Mouse (Mus musculus): ENCODE results near the gene Hist1h2bh. TPM values are rescaled to one million over a fixed set of nuclear protein-coding genes. Genes with fewer than 3 reads are reported as not detected.

The Hist1h2bh gene
- polyA plus RNA-seq, 1 experiment from 2014 or later, result 0.53 TPM

Other genes with a start within 250 kb of the Hist1h2bh start
- 31.4 TPM for gene Zfp322a, start 174.2 kb downstream of the Hist1h2bh start, polyA plus RNA-seq (2017; shearing (Covaris generic))
- gene Abt1, start 119.5 kb downstream of the Hist1h2bh start, polyA plus RNA-seq (2017; shearing (Covaris generic)), result 12.6 TPM
- gene Btn1a1, start 77.5 kb downstream of the Hist1h2bh start, polyA plus RNA-seq (2017; shearing (Covaris generic)), result not detected
- gene Btn2a2, start 54.5 kb downstream of the Hist1h2bh start, polyA plus RNA-seq (2017; shearing (Covaris generic)), result not detected
- gene Hist1h4h, start 12.3 kb downstream of the Hist1h2bh start, polyA plus RNA-seq (2017; shearing (Covaris generic)), result 5.4 TPM
- gene Hist1h2af, start 9.5 kb downstream of the Hist1h2bh start, polyA plus RNA-seq (2017; shearing (Covaris generic)), result not detected
- not detected for gene Hist1h3g, start 8.0 kb downstream of the Hist1h2bh start, polyA plus RNA-seq (2017; shearing (Covaris generic))
- 0.29 TPM for gene Hist1h3f, start 660 bp upstream of the Hist1h2bh start, polyA plus RNA-seq (2017; shearing (Covaris generic))
- 1.1 TPM for gene Hist1h4f, start 8.3 kb upstream of the Hist1h2bh start, polyA plus RNA-seq (2017; shearing (Covaris generic))
- gene Hist1h1d, start 9.9 kb upstream of the Hist1h2bh start, polyA plus RNA-seq (2017; shearing (Covaris generic)), result 0.20 TPM
- 0.83 TPM for gene Hist1h3e, start 19.0 kb upstream of the Hist1h2bh start, polyA plus RNA-seq (2017; shearing (Covaris generic))
- 0.97 TPM for gene Hist1h2ae, start 27.8 kb upstream of the Hist1h2bh start, polyA plus RNA-seq (2017; shearing (Covaris generic))
- gene Hist1h2bg, start 28.0 kb upstream of the Hist1h2bh start, polyA plus RNA-seq (2017; shearing (Covaris generic)), result 2.8 TPM
- gene Hist1h2bf, start 30.8 kb upstream of the Hist1h2bh start, polyA plus RNA-seq (2017; shearing (Covaris generic)), result not detected
- gene Hist1h2ad, start 31.0 kb upstream of the Hist1h2bh start, polyA plus RNA-seq (2017; shearing (Covaris generic)), result not detected
- not detected for gene Hist1h3d, start 32.4 kb upstream of the Hist1h2bh start, polyA plus RNA-seq (2017; shearing (Covaris generic))
- gene Hist1h4d, start 38.2 kb upstream of the Hist1h2bh start, polyA plus RNA-seq (2017; shearing (Covaris generic)), result 36.0 TPM
- gene Hist1h2be, start 77.7 kb upstream of the Hist1h2bh start, polyA plus RNA-seq (2017; shearing (Covaris generic)), result 2.7 TPM
- 6.7 TPM for gene Hist1h1e, start 79.2 kb upstream of the Hist1h2bh start, polyA plus RNA-seq (2017; shearing (Covaris generic))
- 0.36 TPM for gene Hist1h2ac, start 140.6 kb upstream of the Hist1h2bh start, polyA plus RNA-seq (2017; shearing (Covaris generic))
- gene Hist1h2bc, start 140.8 kb upstream of the Hist1h2bh start, polyA plus RNA-seq (2017; shearing (Covaris generic)), result 6.1 TPM
- not detected for gene Hist1h1t, start 152.4 kb upstream of the Hist1h2bh start, polyA plus RNA-seq (2017; shearing (Covaris generic))
- gene Hist1h4c, start 155.1 kb upstream of the Hist1h2bh start, polyA plus RNA-seq (2017; shearing (Covaris generic)), result 3.7 TPM
- 0.92 TPM for gene Hfe, start 167.5 kb upstream of the Hist1h2bh start, polyA plus RNA-seq (2017; shearing (Covaris generic))
- 11.3 TPM for gene Hist1h1c, start 195.4 kb upstream of the Hist1h2bh start, polyA plus RNA-seq (2017; shearing (Covaris generic))
- not detected for gene Hist1h3c, start 202.2 kb upstream of the Hist1h2bh start, polyA plus RNA-seq (2017; shearing (Covaris generic))
- 0.86 TPM for gene Hist1h2bb, start 203.3 kb upstream of the Hist1h2bh start, polyA plus RNA-seq (2017; shearing (Covaris generic))
- gene Hist1h2ab, start 207.7 kb upstream of the Hist1h2bh start, polyA plus RNA-seq (2017; shearing (Covaris generic)), result not detected
- gene Hist1h3b, start 208.9 kb upstream of the Hist1h2bh start, polyA plus RNA-seq (2017; shearing (Covaris generic)), result 0.67 TPM
- 9.6 TPM for gene Hist1h4b, start 213.6 kb upstream of the Hist1h2bh start, polyA plus RNA-seq (2017; shearing (Covaris generic))
- gene Hist1h4a, start 217.8 kb upstream of the Hist1h2bh start, polyA plus RNA-seq (2017; shearing (Covaris generic)), result not detected
- 1.6 TPM for gene Hist1h3a, start 219.0 kb upstream of the Hist1h2bh start, polyA plus RNA-seq (2017; shearing (Covaris generic))
- gene Hist1h1a, start 220.3 kb upstream of the Hist1h2bh start, polyA plus RNA-seq (2017; shearing (Covaris generic)), result 1.3 TPM
- gene Trim38, start 226.5 kb upstream of the Hist1h2bh start, polyA plus RNA-seq (2017; shearing (Covaris generic)), result not detected

Measured in CD4-positive, CD25-positive, alpha-beta regulatory T cell, adult 9 weeks (primary cell).